Mouse (Mus musculus): Measurements from ENCODE around the gene Pi4ka.
A peak's percentile ranks its signal among the peaks of the same experiment; 100 is the strongest.

Gene Pi4ka

GRCm38 (mm10) chr16:17405736-17406443 is at the start of gene Pi4ka, which contains the start of gene Snap29:
Pi4ka (minus strand) TSS chr16:17406314.
Snap29 (plus strand) TSS chr16:17405986.
- no peak for TF ChIP-seq NANOG (IDR thresholded peaks at IDR 0.05; ENCODE audit: borderline replicate concordance, low read length)
- H3K36me3 ChIP-seq (ENCODE audit: insufficient read depth, low read length): peaks cover 6% of the 10 kb centered on the region
- H3K9me3 ChIP-seq (ENCODE audit: low read length): no peaks in the 10 kb centered on the region
- H3K4me3 ChIP-seq (replicated peaks; ENCODE audit: low read length): peak within 1 kb of the TSS; percentile 90
- H3K4me1 ChIP-seq (replicated peaks; ENCODE audit: low read depth, low read length): peaks cover 38% of the 10 kb centered on the region
- no peaks in the 10 kb centered on the region for H3K27me3 ChIP-seq (ENCODE audit: insufficient read depth, low read length)

- H3K4me1 ChIP-seq (replicated peaks; ENCODE audit: low read depth, low read length): peaks cover 51% of the 10 kb centered on the region
- peaks cover 10% of the 10 kb centered on the region for H3K9me3 ChIP-seq (ENCODE audit: low read length)
- TF ChIP-seq POU5F1 (IDR thresholded peaks at IDR 0.05; ENCODE audit: borderline replicate concordance, low read length) (no peak), NANOG (IDR thresholded peaks at IDR 0.05; ENCODE audit: borderline replicate concordance, low read length) (no peak), CTCF (conservative IDR thresholded peaks at IDR 0.05; ENCODE audit: low read length) (no peak)
- peaks cover 34% of the 10 kb centered on the region for H3K36me3 ChIP-seq (ENCODE audit: insufficient read depth, low read length)
- H3K4me3 ChIP-seq (replicated peaks; ENCODE audit: low read length): peak overlapping the region; percentile 99
- H3K27me3 ChIP-seq (ENCODE audit: insufficient read depth, low read length): no peaks in the 10 kb centered on the region
Measured at GRCm38 (mm10) chr16:17452373-17452715, 46.2 kb upstream of the Pi4ka start.

GRCm38 (mm10) chr16:17451541-17452372 is 45.6 kb upstream of the Pi4ka start, which contains the start of gene Crkl:
Crkl (plus strand) TSS chr16:17451987.
- peaks cover 16% of the 10 kb centered on the region for H3K9me3 ChIP-seq (ENCODE audit: low read length)
- TF ChIP-seq NANOG (IDR thresholded peaks at IDR 0.05; ENCODE audit: borderline replicate concordance, low read length) (no peak), CTCF (conservative IDR thresholded peaks at IDR 0.05; ENCODE audit: low read length) (no peak), POU5F1 (IDR thresholded peaks at IDR 0.05; ENCODE audit: borderline replicate concordance, low read length) (no peak)
- peak within 1 kb of the TSS; percentile 99 for H3K4me3 ChIP-seq (replicated peaks; ENCODE audit: low read length)
- H3K27me3 ChIP-seq (ENCODE audit: insufficient read depth, low read length): no peaks in the 10 kb centered on the region
- H3K36me3 ChIP-seq (ENCODE audit: insufficient read depth, low read length): peaks cover 28% of the 10 kb centered on the region
- peaks cover 45% of the 10 kb centered on the region for H3K4me1 ChIP-seq (replicated peaks; ENCODE audit: low read depth, low read length)

DNA sequence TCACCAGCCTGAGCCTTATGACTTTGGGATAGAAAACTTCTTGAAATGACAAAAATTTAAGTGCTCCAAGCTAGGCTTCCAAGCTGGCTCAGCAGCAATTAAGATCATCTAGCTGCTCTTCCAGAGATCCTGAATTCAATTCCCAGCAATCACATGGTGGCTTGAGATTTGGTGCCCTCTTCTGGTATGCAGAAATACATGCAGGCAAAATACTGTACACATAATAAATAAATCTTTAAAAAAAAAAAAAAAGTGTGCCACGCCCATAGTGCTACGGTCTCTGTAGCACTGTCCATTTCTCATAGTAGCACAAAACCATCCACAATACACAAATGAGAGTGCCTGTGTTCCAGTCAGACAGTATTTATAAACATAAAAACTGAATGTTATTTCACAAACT is 26.5 kb upstream of the Pi4ka start:
- TF ChIP-seq POU5F1 (IDR thresholded peaks at IDR 0.05; ENCODE audit: borderline replicate concordance, low read length) (no peak), CTCF (conservative IDR thresholded peaks at IDR 0.05; ENCODE audit: low read length) (peak; percentile 57), NANOG (IDR thresholded peaks at IDR 0.05; ENCODE audit: borderline replicate concordance, low read length) (no peak)
- Histone ChIP-seq H3K4me3 (replicated peaks; ENCODE audit: low read length) (no peak overlapping the region), H3K36me3 (ENCODE audit: insufficient read depth, low read length) (peaks cover 16% of the 10 kb centered on the region)

DNA sequence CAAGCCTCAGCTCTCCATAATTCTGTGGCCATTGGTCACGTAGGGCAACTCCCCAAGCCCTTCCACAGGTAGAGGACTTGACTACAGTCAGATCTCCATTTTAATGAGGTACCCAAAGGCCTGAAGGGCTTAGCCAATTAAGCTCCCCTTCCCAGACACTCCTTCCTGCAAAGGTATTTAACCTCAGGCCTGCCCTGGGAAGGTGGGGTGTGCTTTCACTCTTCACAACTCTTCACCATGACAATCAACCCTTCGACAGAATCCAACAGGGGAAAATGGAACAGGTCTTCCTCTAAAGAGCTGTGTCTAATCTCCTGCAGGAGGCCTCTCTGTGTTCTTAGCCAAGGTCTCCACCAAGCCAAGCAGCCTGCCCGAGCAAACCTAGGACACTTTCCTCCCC is 16.9 kb upstream of the Pi4ka start:
- Histone ChIP-seq H3K4me3 (replicated peaks; ENCODE audit: low read length) (peak overlapping the region; percentile 39; the same call in 1 of the 2 replicates), H3K4me1 (replicated peaks; ENCODE audit: low read depth, low read length) (peaks cover 31% of the 10 kb centered on the region), H3K27me3 (ENCODE audit: insufficient read depth, low read length) (no peaks in the 10 kb centered on the region), H3K36me3 (ENCODE audit: insufficient read depth, low read length) (peaks cover 38% of the 10 kb centered on the region), H3K9me3 (ENCODE audit: low read length) (no peaks in the 10 kb centered on the region)
- TF ChIP-seq POU5F1 (IDR thresholded peaks at IDR 0.05; ENCODE audit: borderline replicate concordance, low read length): no peak
- TF ChIP-seq NANOG (IDR thresholded peaks at IDR 0.05; ENCODE audit: borderline replicate concordance, low read length): no peak
- no peak for TF ChIP-seq CTCF (conservative IDR thresholded peaks at IDR 0.05; ENCODE audit: low read length)

More for the DNA sequence above, 26.5 kb upstream of the Pi4ka start:
- peaks cover 9% of the 10 kb centered on the region; the same call in 1 of the 2 replicates for H3K4me1 ChIP-seq (replicated peaks; ENCODE audit: low read depth, low read length)
- no peaks in the 10 kb centered on the region for H3K27me3 ChIP-seq (ENCODE audit: insufficient read depth, low read length)
- H3K9me3 ChIP-seq (ENCODE audit: low read length): no peaks in the 10 kb centered on the region

GRCm38 (mm10) chr16:17410209-17410608 is 4.1 kb upstream of the Pi4ka start:
- Histone ChIP-seq H3K4me3 (replicated peaks; ENCODE audit: low read length) (0 out of 2 replicates have a peak overlapping the region, but pooled peaks have one; percentile 5), H3K9me3 (ENCODE audit: low read length) (no peaks in the 10 kb centered on the region)
- TF ChIP-seq POU5F1 (IDR thresholded peaks at IDR 0.05; ENCODE audit: borderline replicate concordance, low read length) (no peak), NANOG (IDR thresholded peaks at IDR 0.05; ENCODE audit: borderline replicate concordance, low read length) (no peak), CTCF (conservative IDR thresholded peaks at IDR 0.05; ENCODE audit: low read length) (no peak)

GRCm38 (mm10) chr16:17409046-17409445 is 2.9 kb upstream of the Pi4ka start:
- no peaks in the 10 kb centered on the region for H3K36me3 ChIP-seq (ENCODE audit: insufficient read depth, low read length)
- peaks cover 37% of the 10 kb centered on the region for H3K4me1 ChIP-seq (replicated peaks; ENCODE audit: low read depth, low read length)
- H3K9me3 ChIP-seq (ENCODE audit: low read length): no peaks in the 10 kb centered on the region
- TF ChIP-seq NANOG (IDR thresholded peaks at IDR 0.05; ENCODE audit: borderline replicate concordance, low read length): no peak
- TF ChIP-seq CTCF (conservative IDR thresholded peaks at IDR 0.05; ENCODE audit: low read length): no peak
- TF ChIP-seq POU5F1 (IDR thresholded peaks at IDR 0.05; ENCODE audit: borderline replicate concordance, low read length): no peak
- H3K4me3 ChIP-seq (replicated peaks; ENCODE audit: low read length): no peak overlapping the region
- H3K27me3 ChIP-seq (ENCODE audit: insufficient read depth, low read length): no peaks in the 10 kb centered on the region

More at GRCm38 (mm10) chr16:17410209-17410608, 4.1 kb upstream of the Pi4ka start:
- peaks cover 26% of the 10 kb centered on the region for H3K4me1 ChIP-seq (replicated peaks; ENCODE audit: low read depth, low read length)
- no peaks in the 10 kb centered on the region for H3K27me3 ChIP-seq (ENCODE audit: insufficient read depth, low read length)
- no peaks in the 10 kb centered on the region for H3K36me3 ChIP-seq (ENCODE audit: insufficient read depth, low read length)

- H3K4me1 ChIP-seq (replicated peaks; ENCODE audit: low read depth, low read length): peaks cover 38% of the 10 kb centered on the region
- H3K36me3 ChIP-seq (ENCODE audit: insufficient read depth, low read length): peaks cover 6% of the 10 kb centered on the region
- peak overlapping the region; percentile 90 for H3K4me3 ChIP-seq (replicated peaks; ENCODE audit: low read length)
- H3K9me3 ChIP-seq (ENCODE audit: low read length): no peaks in the 10 kb centered on the region
- TF ChIP-seq CTCF (conservative IDR thresholded peaks at IDR 0.05; ENCODE audit: low read length): no peak
- TF ChIP-seq POU5F1 (IDR thresholded peaks at IDR 0.05; ENCODE audit: borderline replicate concordance, low read length): no peak
- H3K27me3 ChIP-seq (ENCODE audit: insufficient read depth, low read length): no peaks in the 10 kb centered on the region
Measured at GRCm38 (mm10) chr16:17406512-17407231, 558 bp upstream of the Pi4ka start.

Measured in E14TG2a.4 (cell line).